Mouse (Mus musculus): Measurements from ENCODE around the gene Exosc7. TPM values are rescaled to one million over a fixed set of nuclear protein-coding genes. Genes with fewer than 3 reads are reported as not detected.

Exosc7 gene
- total RNA-seq, 2 experiments from 2014 or later, result 37.6 to 39.1 TPM

DNA sequence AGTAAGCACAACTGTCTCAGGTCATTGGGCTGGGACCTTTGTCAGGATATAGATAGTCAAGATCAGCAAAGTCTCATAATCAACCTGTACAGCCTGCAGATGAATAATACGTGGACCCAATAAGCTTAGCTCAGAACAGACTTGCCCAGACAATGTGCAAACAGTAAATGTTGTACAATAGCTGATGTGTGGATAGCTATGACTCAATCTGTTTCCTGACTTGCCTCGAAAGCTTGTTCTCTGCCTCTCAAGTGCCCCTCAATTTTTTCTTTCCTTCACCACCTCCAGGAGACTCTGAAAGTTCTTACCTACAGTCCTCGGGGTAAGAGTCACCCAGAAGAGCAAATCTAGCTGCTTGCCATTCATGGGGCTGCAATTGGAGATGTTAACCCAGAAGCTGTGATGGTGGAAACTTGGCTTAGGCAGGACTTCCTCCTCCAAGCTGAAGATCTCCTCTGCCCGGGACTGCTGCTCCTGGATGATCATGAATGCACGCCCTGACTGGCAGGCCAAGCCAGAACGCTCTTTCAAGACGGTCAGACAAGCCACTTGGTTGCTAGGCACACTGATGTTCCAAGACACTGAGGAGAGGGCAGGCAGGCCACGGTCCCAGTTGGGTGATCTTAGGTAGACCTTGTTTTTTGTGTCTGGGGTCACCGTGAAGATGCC, 64.5 kb downstream of the Exosc7 start:
- intact Hi-C loops (cut with DNase I), result no loop called here
- no peak for DNase-seq (ENCODE audit: low spot score in 2 of 2)

DNA sequence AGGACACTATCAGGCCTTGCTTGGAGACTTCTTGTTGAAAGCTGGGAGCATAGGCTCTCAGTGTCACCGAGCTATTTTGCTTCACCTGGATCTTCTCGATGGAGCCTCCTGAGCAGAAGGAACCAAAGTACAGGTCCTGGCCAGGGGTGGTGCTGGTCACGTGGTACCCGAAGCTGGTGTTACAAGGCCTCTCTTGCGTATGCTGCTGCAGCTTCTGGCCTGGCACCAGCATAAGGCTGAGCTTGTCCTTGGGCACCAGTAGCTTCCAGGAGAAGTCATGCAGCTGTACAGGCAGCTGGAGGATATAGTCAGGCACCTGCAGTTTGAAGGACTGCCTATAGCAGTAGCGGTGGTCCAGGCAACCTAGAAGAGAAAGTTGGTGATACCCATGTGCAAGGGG, 67.0 kb downstream of the Exosc7 start:
- intact Hi-C loops (cut with DNase I), result no loop called here
- no peak for DNase-seq (ENCODE audit: low spot score in 2 of 2)

DNA sequence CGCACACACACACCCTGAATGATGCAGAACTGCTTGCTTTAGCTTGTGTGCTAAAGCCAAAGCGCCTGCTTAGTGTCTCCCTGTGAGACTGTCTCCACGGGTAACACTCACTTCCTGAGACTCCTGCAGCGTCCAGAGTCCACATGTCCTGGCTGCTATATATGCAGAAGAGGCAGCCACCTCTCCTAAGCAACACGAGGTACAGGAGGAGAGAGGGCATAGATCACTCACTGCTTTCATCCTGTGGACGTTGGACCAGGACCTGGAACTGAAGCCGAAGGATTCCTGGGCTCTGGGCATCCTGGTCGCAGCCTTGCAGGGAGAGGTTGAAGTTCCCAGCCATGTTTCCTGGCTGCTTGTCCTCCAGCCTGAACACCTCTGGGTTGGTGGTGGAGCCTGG, 70.2 kb downstream of the Exosc7 start:
- intact Hi-C loops (cut with DNase I), result no loop called here
- DNase-seq (ENCODE audit: low spot score in 2 of 2), result peak in 1 of 2 experiments; percentile 53

DNA sequence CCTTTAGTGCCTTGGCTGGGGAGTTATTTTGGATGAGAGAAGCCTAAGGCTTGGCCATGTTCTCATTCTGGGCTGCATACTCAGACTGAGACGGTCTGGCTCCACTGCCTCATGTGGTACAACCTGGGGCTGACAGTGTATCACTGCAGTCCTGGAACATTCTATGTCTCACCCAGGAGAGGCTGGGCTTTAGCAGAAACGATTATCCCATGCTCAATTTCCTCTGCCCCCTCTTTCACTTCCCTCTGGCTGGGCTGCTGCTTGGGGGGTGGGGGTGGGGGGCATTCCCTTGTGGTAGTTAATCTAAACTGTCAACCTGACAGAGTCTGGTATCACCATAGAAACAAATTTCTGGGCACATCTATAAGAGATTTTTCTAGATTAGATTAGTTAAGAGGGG, 72.5 kb downstream of the Exosc7 start:
- no peak for DNase-seq (ENCODE audit: low spot score in 2 of 2)
- intact Hi-C loops (cut with DNase I), result no loop called here

Other genes starting within 250 kb of the Exosc7 start
- gene Zfp445, start 247.2 kb upstream of the Exosc7 start, total RNA-seq (2021), result 100 to 1,000 TPM; 150 to 160 TPM
- 1 to 10 TPM; 4.8 to 5.6 TPM for gene Zkscan7, start 227.5 kb upstream of the Exosc7 start, total RNA-seq (2021)
- gene Zfp105, start 190.1 kb upstream of the Exosc7 start, total RNA-seq (2021), result 1 to 10 TPM; 6.0 to 6.3 TPM
- 10 to 100 TPM; 22.4 TPM for gene 1110059G10Rik, start 162.2 kb upstream of the Exosc7 start, total RNA-seq (2021)
- 1 to 10 TPM; 2.4 to 2.6 TPM for gene Kif15, start 162.2 kb upstream of the Exosc7 start, total RNA-seq (2021)
- 10 to 100 TPM; 33.3 to 33.9 TPM for gene Tmem42, start 91.9 kb upstream of the Exosc7 start, total RNA-seq (2021)
- 1 to 10 TPM; 1.2 to 1.7 TPM for gene Tgm4, start 78.5 kb upstream of the Exosc7 start, total RNA-seq (2021)
- gene Zdhhc3, start within 50 bp of the Exosc7 start, total RNA-seq (2021), result 10 to 100 TPM; 70.4 to 73.6 TPM
- 1 to 10 TPM; 5.2 to 5.4 TPM for gene Clec3b, start 37.7 kb downstream of the Exosc7 start, total RNA-seq (2021)
- gene Cdcp1, start 102.8 kb downstream of the Exosc7 start, total RNA-seq (2021), result under 1 TPM; 0.06 to 0.18 TPM
- gene Tmem158, start 147.5 kb downstream of the Exosc7 start, total RNA-seq (2021), result 10 to 100 TPM; 57.5 to 74.7 TPM